Comparison of ENCODE assay signal across 8 mouse cellular contexts in the genomic region with DNA sequence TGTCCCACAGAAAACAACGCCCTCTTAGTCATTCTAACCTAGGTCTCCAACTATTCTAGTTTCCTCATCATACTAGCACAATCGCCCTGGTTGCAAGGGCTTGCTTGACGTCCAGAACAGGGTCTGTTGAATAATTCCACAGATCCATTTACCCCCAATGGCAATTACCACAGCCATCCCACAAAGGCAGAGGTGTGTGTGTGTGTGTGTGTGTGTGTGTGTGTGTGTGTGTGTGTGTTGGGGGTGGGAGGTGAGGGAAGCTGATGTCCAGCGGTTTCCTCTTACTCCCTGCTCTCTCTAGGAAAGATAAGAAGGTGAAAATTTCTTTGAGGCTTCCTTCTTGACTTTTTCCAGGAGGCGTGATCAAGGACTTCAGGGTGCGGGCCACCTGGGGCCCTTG. TPM values are rescaled to one million over a fixed set of nuclear protein-coding genes. Genes with fewer than 3 reads are reported as not detected.
DNase-seq lines count a peak whose midpoint lies in the region; ATAC-seq and TF ChIP-seq lines count a peak whose summit lies in the region.

No protein-coding gene starts in this region.

- WGBS in neural tube, embryonic 11.5 days = 41% methylated on average over 6 of the region's 6 CpGs
- WGBS in liver, embryonic 11.5 days = 34% methylated on average over 6 of the region's 6 CpGs
- WGBS in stomach, embryonic 16.5 days = 41% methylated on average over 6 of the region's 6 CpGs

- peak overlapping the region; percentile 89 for H3K4me3 ChIP-seq in gastrocnemius, adult 2 months
- H3K4me3 ChIP-seq in neural tube, embryonic 11.5 days (ENCODE audit: low read depth, low read length) = peak overlapping the region; percentile 47
- H3K4me3 ChIP-seq in liver, embryonic 11.5 days (ENCODE audit: low read depth, low read length) = peak overlapping the region; percentile 60
- peak overlapping the region; percentile 68 for H3K4me3 ChIP-seq in stomach, embryonic 16.5 days (replicated peaks; ENCODE audit: low read length)

- H3K9ac ChIP-seq in neural tube, embryonic 11.5 days (ENCODE audit: low read length) = no peak overlapping the region
- peak overlapping the region; percentile 62; the same call in 1 of the 2 replicates for H3K9ac ChIP-seq in liver, embryonic 11.5 days (ENCODE audit: low read depth, low read length)
- H3K9ac ChIP-seq in stomach, embryonic 16.5 days (ENCODE audit: low read length) = peak overlapping the region; percentile 81

- H3K27ac ChIP-seq in gastrocnemius, adult 2 months = peak overlapping the region; percentile 96
- no peak overlapping the region for H3K27ac ChIP-seq in neural tube, embryonic 11.5 days (ENCODE audit: low read depth, low read length)
- H3K27ac ChIP-seq in liver, embryonic 11.5 days (ENCODE audit: low read depth, low read length) = no peak overlapping the region
- H3K27ac ChIP-seq in stomach, embryonic 16.5 days (ENCODE audit: low read length) = no peak overlapping the region; the same call in 1 of the 2 replicates

- intact Hi-C loops in gastrocnemius, adult 2 months (cut with DNase I) = loop anchor here (5.0 kb wide), 2 partner anchors 163 to 277 kb away; partner anchors contain the start of gene Fbxo7
- intact Hi-C loops in gastrocnemius, postnatal 36 days (cut with DNase I) = loop anchor here (2.0 to 10.0 kb wide), 3 partner anchors 43 to 325 kb away; no protein-coding TSS in a partner anchor

- no peaks in the 10 kb centered on the region for H3K27me3 ChIP-seq in neural tube, embryonic 11.5 days (ENCODE audit: control insufficient read depth, insufficient read depth, low read length)
- H3K27me3 ChIP-seq in liver, embryonic 11.5 days (replicated peaks; ENCODE audit: control insufficient read depth, insufficient read depth, low read length) = peaks cover 11% of the 10 kb centered on the region; the same call in 1 of the 2 replicates
- 0 out of 2 replicates have a peak, but pooled peaks cover 5% of the 10 kb centered on the region for H3K27me3 ChIP-seq in stomach, embryonic 16.5 days (ENCODE audit: control insufficient read depth, insufficient read depth, low read length)

- 0 out of 2 replicates have a peak, but pooled peaks have one; percentile 2 for ATAC-seq in neural tube, embryonic 11.5 days (ENCODE audit: insufficient read depth, low FRiP score, low TSS enrichment)
- no peak for ATAC-seq in liver, embryonic 11.5 days (replicated peaks; ENCODE audit: low FRiP score)
- ATAC-seq in stomach, embryonic 16.5 days (ENCODE audit: insufficient read depth, low FRiP score) = no peak

- DNase-seq in gastrocnemius, adult 2 months = no peak
- DNase-seq in gastrocnemius, postnatal 36 days = no peak
- DNase-seq in neural tube, embryonic 11.5 days (ENCODE audit: low spot score) = no peak
- DNase-seq in neural tube, embryonic 10.5 days (ENCODE audit: extremely low spot score, low spot score) = no peak
- DNase-seq in liver, embryonic 11.5 days (ENCODE audit: low spot score) = no peak
- no peak for DNase-seq in adipocyte (ENCODE audit: low spot score)
- DNase-seq in embryo, embryonic 10 days (ENCODE audit: low spot score) = no peak

- H3K9me3 ChIP-seq in neural tube, embryonic 11.5 days (ENCODE audit: control insufficient read depth, low read length) = no peaks in the 10 kb centered on the region
- H3K9me3 ChIP-seq in liver, embryonic 11.5 days (ENCODE audit: control insufficient read depth, low read length) = no peaks in the 10 kb centered on the region
- no peaks in the 10 kb centered on the region for H3K9me3 ChIP-seq in stomach, embryonic 16.5 days (replicated peaks; ENCODE audit: control insufficient read depth, low read length)

- H3K36me3 ChIP-seq in neural tube, embryonic 11.5 days (ENCODE audit: control insufficient read depth, insufficient read depth, low read length) = no peaks in the 10 kb centered on the region
- no peaks in the 10 kb centered on the region for H3K36me3 ChIP-seq in liver, embryonic 11.5 days (ENCODE audit: control insufficient read depth, insufficient read depth, low read length)
- H3K36me3 ChIP-seq in stomach, embryonic 16.5 days (ENCODE audit: control insufficient read depth, insufficient read depth, low read length) = no peaks in the 10 kb centered on the region

- peaks cover 11% of the 10 kb centered on the region for H3K4me1 ChIP-seq in neural tube, embryonic 11.5 days (ENCODE audit: control insufficient read depth, insufficient read depth, low read length)
- peaks cover 22% of the 10 kb centered on the region for H3K4me1 ChIP-seq in liver, embryonic 11.5 days (replicated peaks; ENCODE audit: control insufficient read depth, insufficient read depth, low read length)
- H3K4me1 ChIP-seq in stomach, embryonic 16.5 days (ENCODE audit: control insufficient read depth, insufficient read depth, low read length) = peaks cover 18% of the 10 kb centered on the region

- peak overlapping the region; percentile 81 for H3K4me2 ChIP-seq in neural tube, embryonic 11.5 days (ENCODE audit: low read depth)
- peak overlapping the region; percentile 98 for H3K4me2 ChIP-seq in liver, embryonic 11.5 days
- peak overlapping the region; percentile 71 for H3K4me2 ChIP-seq in stomach, embryonic 16.5 days (ENCODE audit: low read depth, low read length)

- no peak for TF ChIP-seq CTCF in gastrocnemius, adult 2 months (IDR thresholded peaks at IDR 0.05)

RNA-seq across cellular contexts. Expression of gene Timp3, which starts 0.4 kb away (rescaled TPM):
- total RNA-seq in gastrocnemius, adult 2 months (2021) = 10 to 100 TPM; 71.5 to 81.6 TPM
- total RNA-seq in gastrocnemius, postnatal 36 days (2021) = 10 to 100 TPM; 51.7 to 59.6 TPM
- 42.2 and 43.1 TPM in 2 replicates for polyA plus RNA-seq in neural tube, embryonic 11.5 days (2014; fragmentation: Nextera tagmentation; extraction: Ambion mirVana)
- 32.3 and 33.2 TPM in 2 replicates for polyA plus RNA-seq in liver, embryonic 11.5 days (2014; fragmentation: Nextera tagmentation; extraction: Ambion mirVana)
- 76.1 and 80.6 TPM in 2 replicates for polyA plus RNA-seq in stomach, embryonic 16.5 days (2015; fragmentation: Nextera tagmentation; extraction: Ambion mirVana)
